Mouse (Mus musculus) layer of hippocampus, adult 9-10 months (tissue): ENCODE measurements around the gene Mfrp.

Experiments
- DNase-seq: peaks from one replicate; pipeline ENCODE4 v3.0.0; 2022; ENCODE audit warnings: low spot score

The Mfrp gene

GRCm38 (mm10) chr9:44130581-44131275 is 29.2 kb downstream of the Mfrp start:
- DNase-seq, result no peak

- no peak for DNase-seq
Observed at GRCm38 (mm10) chr9:44131276-44131590, 29.7 kb downstream of the Mfrp start.

- DNase-seq, result no peak
Observed at GRCm38 (mm10) chr9:44132200-44132599, 30.7 kb downstream of the Mfrp start.

- no peak for DNase-seq
Observed at GRCm38 (mm10) chr9:44133287-44133686, 31.8 kb downstream of the Mfrp start.

GRCm38 (mm10) chr9:44134101-44134850 is 32.7 kb downstream of the Mfrp start, which contains the start of gene Mcam:
Mcam (plus strand) TSS chr9:44134469.
- no peak for DNase-seq

- DNase-seq, result no peak
Observed at GRCm38 (mm10) chr9:44134851-44135730, 33.6 kb downstream of the Mfrp start.

- no peak for DNase-seq
Observed at GRCm38 (mm10) chr9:44135731-44136411, 34.3 kb downstream of the Mfrp start.

GRCm38 (mm10) chr9:44137846-44138245 is 36.3 kb downstream of the Mfrp start:
- DNase-seq, result no peak

GRCm38 (mm10) chr9:44141951-44142350 is 40.4 kb downstream of the Mfrp start:
- DNase-seq, result no peak

GRCm38 (mm10) chr9:44143421-44143820 is 41.9 kb downstream of the Mfrp start:
- DNase-seq, result no peak

GRCm38 (mm10) chr9:44144023-44144717 is 42.6 kb downstream of the Mfrp start:
- no peak for DNase-seq

GRCm38 (mm10) chr9:44144718-44145060 is 43.2 kb downstream of the Mfrp start:
- DNase-seq, result no peak

GRCm38 (mm10) chr9:44147290-44147689 is 45.8 kb downstream of the Mfrp start:
- no peak for DNase-seq
